8 mouse cellular contexts compared by ENCODE assay signal in the genomic region with DNA sequence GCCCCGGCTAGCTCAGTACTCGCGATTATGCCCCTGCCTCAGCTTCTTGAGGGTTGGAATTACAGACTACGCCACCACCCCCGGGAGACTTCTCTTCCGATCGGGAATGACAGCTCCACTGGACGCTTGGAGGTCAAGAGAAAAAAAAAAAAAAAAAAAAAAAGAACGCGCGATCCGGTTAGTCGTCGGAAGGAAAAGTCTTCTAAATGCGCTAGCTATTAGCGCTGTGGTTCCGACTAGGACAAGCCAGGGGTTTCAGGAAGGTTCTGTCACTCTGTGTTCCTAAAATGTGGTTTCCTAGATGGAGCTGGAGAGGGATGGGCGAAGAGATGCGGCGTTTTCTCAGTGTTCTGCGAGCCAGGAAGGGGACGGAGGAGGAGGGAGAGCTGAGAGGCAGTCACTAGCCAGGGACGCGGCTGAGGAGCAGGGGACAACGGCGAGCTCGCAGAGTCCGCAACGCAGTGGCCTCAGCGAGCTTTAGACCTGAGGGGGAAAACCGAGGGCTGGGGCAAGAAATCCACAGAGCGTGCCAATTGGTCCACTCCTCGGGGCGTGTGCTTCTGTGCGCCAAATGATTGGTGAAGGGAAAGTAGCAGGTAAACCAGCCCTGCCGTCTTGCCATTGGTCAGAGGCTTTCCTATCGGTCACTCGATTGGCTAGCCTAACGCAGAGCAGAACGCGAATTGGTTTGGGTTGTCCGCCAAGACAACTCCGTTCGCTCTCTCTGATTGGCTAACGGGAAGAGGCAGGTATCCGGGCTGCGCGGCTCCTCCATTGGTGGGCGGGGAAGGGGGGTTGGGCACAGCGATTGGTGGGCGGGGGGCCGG. TPM values are rescaled to one million over a fixed set of nuclear protein-coding genes. Genes with fewer than 3 reads are reported as not detected.
A peak's percentile ranks its signal among the peaks of the same experiment; 100 is the strongest.
DNase-seq lines count a peak whose midpoint lies in the region; TF ChIP-seq lines count a peak whose summit lies in the region.

Gene Arntl, plus strand, starts transcription at position 822 of the 827 bp plus-strand sequence.

- peak; percentile 90 for TF ChIP-seq POLR2A in cortical plate, adult 2 months (IDR thresholded peaks at IDR 0.05; ENCODE audit: extremely low read depth, insufficient read depth, low read length)

- peak; percentile 98 for DNase-seq in adipocyte (ENCODE audit: low spot score)
- peak; percentile 89 to 94 for DNase-seq in gastrocnemius, adult 8-10 months (ENCODE audit: low spot score in 2 of 2)
- peak; percentile 99 for DNase-seq in hindlimb bud, embryonic 11.5 days (ENCODE audit: extremely low spot score, low read depth, low spot score)
- peak; percentile 83 to 99 for DNase-seq in left cerebral cortex, adult 8-10 months (ENCODE audit: low spot score in 2 of 2)
- peak; percentile 98 to 99 for DNase-seq in right cerebral cortex, postnatal 10 days (ENCODE audit: low spot score in 2 of 2)
- DNase-seq in urinary bladder, postnatal 4 days (ENCODE audit: low spot score in 2 of 2): peak; percentile 96

- H3K9me3 ChIP-seq in megakaryocyte, embryonic 14.5 days: peaks cover 9% of the 10 kb centered on the region; the same call in 1 of the 2 replicates

- H3K27ac ChIP-seq in cortical plate, adult 2 months (ENCODE audit: insufficient read depth, low read length): peak within 1 kb of the TSS; percentile 57

- peaks cover 89% of the 10 kb centered on the region for H3K27me3 ChIP-seq in megakaryocyte, embryonic 14.5 days (replicated peaks)

- H3K36me3 ChIP-seq in megakaryocyte, embryonic 14.5 days (replicated peaks; ENCODE audit: low read length): no peaks in the 10 kb centered on the region

- no peak for TF ChIP-seq CTCF in cortical plate, adult 2 months (IDR thresholded peaks at IDR 0.05; ENCODE audit: extremely low read depth, insufficient read depth, low read length)

- H3K4me3 ChIP-seq in cortical plate, adult 2 months (ENCODE audit: insufficient read depth, low read length): peak within 1 kb of the TSS; percentile 94
- H3K4me3 ChIP-seq in megakaryocyte, embryonic 14.5 days (replicated peaks): peak within 1 kb of the TSS; percentile 90

- H3K4me1 ChIP-seq in cortical plate, adult 2 months (ENCODE audit: control insufficient read depth, insufficient read depth, low read length): peaks cover 8% of the 10 kb centered on the region; the same call in 1 of the 2 replicates
- H3K4me1 ChIP-seq in megakaryocyte, embryonic 14.5 days: peaks cover 17% of the 10 kb centered on the region

RNA-seq across cellular contexts. Expression of gene Arntl, which starts in this region (rescaled TPM):
- polyA plus RNA-seq in cortical plate, adult 2 months (2012; rRNA removed): 30.4 and 34.6 TPM in 2 replicates
- 10 to 100 TPM in 3 of 4 experiments, 1 to 10 TPM in 1; 8.4 to 19.5 (median 11.2) TPM for total RNA-seq in gastrocnemius, adult 8-10 months (2022)
- total RNA-seq in left cerebral cortex, adult 8-10 months (2022): 10 to 100 TPM; 29.6 to 37.8 (median 30.6) TPM
- polyA plus RNA-seq in megakaryocyte, embryonic 14.5 days (2012; ENCODE audit: insufficient read depth, low replicate concordance): 0.13 TPM in 1 of 2 replicates, not detected in the other

Comparison
In these comparisons a context has a peak if more than half of its experiments do, and no peak if none do; other contexts are left out.
1. Peak in every context shown above with its lines: DNase-seq, H3K4me3 ChIP-seq and H3K27ac ChIP-seq.
2. RNA of gene Arntl (polyA plus RNA-seq): 30.4 to 34.6 TPM in cortical plate, adult 2 months; 0.13 TPM in megakaryocyte, embryonic 14.5 days; every median in the first group is over 10 times any median in the second.